Mouse (Mus musculus) cerebellum, postnatal 25 days (tissue): ENCODE measurements around the gene Spen.

Experiments
- DNase-seq, 2 experiments: peaks; one replicate each; pipeline ENCODE4 v3.0.0; 2021; ENCODE audit warnings: mixed read lengths in 2 of 2

Spen gene

DNA sequence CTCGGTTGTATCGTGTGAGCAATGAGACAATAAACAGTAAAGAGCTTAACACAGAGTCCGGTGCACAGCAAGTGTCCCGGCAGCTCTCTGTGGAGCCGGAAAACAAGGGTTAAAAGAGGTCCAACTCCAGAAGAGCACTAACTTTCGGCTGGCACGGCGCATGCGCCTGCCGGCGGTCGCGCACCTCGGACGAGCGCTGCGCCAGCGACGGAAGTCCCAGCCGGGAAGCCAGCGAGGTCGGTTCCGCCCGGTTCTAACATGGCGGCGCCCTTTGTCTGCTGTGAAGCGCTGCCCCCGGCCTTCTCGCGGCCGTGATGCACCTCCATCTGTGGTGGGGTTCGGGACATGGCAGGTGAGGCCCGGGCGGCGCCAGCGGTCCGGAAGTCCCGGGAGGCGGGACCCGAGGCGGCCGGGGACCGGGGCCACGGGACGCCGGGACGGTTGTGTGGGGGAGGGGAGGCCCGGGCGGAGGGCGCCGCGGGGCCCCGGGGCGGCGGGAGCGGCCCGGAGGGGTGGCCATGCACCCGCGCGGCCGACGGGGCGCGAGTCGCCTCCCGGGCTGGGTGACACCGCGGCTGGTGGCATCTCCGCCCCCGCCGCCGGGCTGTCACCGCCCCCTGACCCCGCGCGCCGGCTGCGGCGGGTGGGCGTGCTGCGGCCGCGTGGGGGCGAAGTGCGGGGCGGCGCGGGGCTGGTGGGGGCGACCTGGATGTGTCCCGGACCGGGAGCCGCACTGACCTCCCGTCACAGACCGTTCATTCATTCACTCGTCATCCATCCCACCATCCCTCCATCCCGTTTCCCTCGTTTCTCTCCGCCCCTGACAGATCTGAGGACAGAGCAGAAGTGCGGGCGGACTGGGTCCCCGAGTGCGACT is 93.7 kb downstream of the Spen start, which contains the start of gene Zbtb17:
TSS of gene Zbtb17 (plus strand) at position 204 of the 877 bp plus-strand sequence.
- peak; percentile 92 to 94 for DNase-seq

DNA sequence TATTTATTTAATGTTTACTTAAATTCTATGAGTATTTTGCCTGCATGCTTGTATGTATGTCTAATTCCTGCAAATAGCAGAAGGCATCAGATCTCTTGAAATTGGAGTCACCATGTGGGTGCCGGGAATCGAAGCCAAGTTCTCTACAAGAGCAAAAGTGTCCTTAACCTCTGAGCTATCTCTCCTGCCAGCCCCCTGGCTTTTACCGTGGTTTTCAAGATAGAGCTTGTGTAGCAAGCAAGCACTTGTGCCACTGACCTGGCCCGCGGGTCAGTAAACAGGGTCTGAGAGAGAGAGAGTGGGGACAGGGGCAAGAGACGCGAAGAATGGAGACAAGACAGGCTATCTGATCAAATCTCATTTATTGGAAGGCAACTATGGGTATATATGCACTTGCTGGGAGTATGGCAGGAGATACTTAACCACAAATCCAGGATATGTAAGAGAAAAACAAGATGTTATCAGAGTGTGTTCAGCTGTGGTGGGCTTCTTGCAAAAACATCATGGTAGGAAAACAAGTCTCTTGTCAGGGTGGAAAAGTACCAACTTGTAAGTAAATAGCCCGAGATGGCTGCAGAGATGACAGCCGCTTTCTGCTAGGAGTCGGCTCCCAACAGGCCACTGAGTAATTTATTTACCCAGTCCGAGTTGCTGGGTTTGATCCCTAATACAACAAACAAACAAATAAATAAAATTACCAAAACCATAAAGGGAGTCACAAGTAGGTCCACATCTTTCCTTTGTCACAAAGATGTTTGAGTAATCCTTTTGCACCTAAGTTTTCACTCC is 94.6 kb downstream of the Spen start:
- DNase-seq, result peak; percentile 2 to 11

DNA sequence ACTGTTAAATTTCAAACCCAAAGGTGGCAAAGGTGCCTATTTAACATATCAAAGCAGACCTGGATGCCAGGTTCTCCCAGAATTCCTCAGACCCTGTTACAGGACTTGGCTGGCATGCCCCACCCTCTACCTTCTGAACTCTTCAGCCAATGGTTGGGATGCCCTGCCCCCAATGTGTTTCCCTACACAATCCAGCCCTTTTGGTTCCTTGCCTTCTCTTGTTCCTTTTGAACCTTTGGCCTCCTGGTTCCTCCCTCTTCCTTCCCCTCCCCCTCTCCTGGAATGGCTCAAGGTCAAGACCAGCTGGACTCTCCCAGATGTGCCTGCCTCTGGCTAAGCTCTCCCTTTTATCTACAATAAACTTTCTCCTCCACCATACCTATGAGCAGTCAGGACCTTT is 97.5 kb downstream of the Spen start:
- DNase-seq, result no peak

DNA sequence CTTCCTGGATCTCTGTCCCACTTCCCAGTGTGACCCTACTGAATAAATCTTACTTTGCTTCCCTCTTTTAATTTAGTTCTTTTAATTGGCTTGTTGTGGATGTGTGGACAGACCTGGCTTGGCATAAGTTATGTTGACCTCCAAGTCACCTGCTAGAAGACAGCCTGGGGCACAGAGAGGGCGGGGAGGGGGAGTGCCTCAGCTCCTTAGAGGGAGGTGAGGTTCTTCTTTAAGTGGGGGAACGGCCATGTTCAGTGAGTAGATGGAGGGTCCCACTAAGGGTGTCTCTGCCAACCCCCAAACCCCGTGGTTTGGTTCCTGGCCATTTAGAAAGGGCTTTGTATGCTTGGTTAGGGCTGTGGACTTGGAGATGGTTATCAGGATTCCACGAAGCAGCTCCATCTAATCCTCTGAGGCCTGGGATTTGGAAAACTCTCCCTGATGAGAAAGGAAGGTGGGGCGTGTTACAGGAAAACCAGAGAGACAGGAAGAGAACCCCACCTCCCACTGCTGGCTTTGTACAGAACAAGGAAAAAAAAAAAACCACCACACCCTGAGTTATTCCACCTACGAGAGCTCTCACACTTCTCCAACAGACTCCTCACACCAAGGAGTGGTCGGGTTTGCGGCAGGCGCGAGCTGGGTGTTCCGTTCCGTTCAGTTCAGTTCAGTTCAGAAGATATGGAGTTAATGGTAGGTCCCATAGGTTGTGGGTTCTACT is 99.2 kb downstream of the Spen start:
- peak in 1 of 2 experiments; percentile 1 for DNase-seq

DNA sequence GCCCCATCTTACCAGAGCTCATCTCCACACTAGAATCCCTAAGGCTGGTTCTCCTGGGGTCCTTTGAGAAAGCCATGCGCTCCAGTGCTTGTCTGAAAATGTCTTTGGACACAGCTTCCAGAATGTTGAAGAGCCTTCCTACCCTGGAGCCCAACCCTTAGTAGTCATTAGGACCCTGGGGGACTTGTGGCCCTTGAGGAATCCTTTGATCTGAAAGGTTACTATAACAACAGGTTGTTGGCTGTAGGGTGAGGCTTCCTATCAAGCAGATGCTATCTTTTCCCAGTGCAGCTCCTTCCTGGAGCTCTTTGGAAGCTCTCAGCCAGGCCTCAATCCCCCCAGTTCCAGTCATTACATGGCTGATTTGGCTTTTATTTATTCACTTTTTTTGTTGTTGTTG is 102.4 kb downstream of the Spen start, which contains the start of gene Srarp:
TSS of gene Srarp (minus strand) at position 132 of the 400 bp plus-strand sequence.
- DNase-seq, result no peak

DNA sequence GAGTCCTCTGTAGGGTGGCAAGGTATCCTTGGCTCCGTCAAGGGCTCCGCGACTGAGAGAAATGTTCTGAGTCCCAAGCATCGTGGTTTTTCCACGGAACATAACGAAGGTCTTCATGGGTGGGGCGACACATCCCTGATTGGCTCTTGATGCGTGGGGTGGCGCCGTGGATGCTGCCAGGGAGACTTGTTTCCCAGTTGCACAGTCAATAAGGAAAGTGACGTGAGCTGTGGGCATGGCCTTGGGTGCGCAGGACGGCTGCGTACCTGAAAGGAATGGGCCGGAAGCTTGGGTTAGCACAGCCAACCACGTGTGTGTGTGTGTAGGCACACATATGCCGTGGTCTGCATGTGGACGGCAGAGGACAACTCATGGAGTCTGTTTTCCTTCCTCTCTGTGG is 105.2 kb downstream of the Spen start:
- no peak for DNase-seq

DNA sequence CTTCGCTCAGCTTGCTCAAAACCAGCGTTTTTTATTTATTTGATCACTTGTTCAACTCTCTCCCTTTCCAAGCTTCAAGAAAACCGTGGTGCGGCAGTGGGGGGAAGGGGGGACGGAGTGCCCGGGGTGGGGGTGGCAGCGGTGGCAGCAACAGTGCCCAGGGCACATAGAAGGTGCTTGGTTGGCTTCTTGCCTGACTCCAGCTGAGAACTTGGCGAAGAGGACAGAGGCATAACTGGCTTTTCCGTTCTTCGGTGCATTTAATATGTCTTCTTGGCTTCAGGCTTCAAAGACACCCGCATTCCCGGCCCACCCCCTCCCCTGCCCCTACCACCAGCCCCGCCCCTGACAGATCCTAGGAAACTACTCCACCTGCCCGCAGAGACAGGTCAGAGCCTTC is 105.7 kb downstream of the Spen start:
- DNase-seq, result peak; percentile 63 to 76

DNA sequence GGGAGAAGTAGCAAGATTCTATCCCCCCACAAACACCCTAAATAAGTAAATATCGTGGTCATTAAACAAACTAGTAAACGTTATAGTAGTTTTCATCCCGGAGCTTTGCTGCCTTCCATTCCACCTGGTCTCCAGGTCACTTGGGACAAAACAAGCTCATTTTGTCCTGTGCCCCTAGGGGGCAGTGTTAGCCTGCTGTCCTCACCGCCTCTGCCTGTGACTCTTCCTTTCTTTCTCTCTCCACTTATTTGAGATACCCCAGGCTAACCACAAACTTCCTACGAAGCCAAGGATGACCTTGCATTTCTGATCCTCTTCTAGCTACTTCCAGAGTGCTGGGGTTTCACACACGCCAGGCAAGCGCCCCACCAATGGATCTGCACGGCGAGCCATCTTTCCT is 107.4 kb downstream of the Spen start:
- peak; percentile 84 to 90 for DNase-seq

DNA sequence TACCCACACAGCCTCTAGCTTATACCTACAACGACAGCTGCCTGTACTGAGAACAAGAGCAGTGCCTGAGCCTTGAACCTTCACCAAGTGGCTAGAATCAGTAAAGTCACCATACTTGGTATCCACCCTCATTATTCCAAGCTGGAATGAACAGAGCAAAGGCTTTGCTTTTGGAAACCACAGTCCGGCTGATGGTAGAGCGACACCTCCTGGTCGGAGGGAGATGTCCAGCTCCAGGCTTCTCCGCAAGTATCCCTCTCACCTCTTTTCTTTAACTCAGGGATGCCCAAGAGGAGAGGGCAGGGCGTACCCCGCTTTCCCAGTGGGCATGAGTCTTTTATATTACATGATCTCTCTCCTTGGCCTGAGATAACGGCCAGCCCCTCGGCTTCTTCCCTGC is 108.5 kb downstream of the Spen start:
- peak in 1 of 2 experiments; percentile 43 for DNase-seq

DNA sequence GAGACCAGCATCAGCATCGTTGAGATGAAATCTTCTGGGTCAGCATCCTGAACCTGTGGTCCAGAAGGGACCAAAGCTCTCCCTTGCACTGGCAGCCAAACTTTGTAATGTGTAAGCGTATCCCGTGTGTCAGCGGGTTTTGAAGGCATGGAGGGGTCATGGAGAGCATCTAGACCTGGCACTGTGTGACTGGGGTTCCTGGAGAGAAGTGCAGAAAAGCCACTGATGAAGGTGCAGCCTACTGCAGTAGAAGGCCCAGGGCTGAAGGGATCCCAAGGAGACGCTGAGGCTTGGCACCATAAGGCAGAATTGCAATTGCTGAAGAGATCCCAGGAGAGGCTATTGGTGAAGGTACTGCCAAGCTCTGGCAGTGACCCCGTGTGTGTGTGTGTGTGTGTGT is 109.0 kb downstream of the Spen start:
- DNase-seq, result no peak

DNA sequence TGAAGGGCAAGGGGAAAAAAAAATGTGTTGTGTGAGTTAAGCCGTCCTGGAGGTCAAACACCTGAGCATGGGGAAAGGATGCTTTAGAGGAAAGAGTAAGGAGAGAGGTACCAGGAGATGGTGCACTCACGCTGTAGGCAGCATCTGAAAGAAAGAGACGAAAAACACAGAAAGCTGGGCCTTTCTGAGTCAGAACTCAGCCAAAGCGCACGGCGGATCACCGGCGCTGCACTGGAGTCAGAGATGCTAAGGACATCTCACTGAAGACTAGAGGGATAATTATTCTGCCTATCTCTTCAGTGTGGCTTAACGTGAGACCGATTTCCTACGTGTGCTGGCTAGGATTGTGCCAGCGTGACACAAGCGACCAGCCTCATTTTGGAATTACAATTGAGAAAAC is 110.5 kb downstream of the Spen start:
- no peak for DNase-seq

DNA sequence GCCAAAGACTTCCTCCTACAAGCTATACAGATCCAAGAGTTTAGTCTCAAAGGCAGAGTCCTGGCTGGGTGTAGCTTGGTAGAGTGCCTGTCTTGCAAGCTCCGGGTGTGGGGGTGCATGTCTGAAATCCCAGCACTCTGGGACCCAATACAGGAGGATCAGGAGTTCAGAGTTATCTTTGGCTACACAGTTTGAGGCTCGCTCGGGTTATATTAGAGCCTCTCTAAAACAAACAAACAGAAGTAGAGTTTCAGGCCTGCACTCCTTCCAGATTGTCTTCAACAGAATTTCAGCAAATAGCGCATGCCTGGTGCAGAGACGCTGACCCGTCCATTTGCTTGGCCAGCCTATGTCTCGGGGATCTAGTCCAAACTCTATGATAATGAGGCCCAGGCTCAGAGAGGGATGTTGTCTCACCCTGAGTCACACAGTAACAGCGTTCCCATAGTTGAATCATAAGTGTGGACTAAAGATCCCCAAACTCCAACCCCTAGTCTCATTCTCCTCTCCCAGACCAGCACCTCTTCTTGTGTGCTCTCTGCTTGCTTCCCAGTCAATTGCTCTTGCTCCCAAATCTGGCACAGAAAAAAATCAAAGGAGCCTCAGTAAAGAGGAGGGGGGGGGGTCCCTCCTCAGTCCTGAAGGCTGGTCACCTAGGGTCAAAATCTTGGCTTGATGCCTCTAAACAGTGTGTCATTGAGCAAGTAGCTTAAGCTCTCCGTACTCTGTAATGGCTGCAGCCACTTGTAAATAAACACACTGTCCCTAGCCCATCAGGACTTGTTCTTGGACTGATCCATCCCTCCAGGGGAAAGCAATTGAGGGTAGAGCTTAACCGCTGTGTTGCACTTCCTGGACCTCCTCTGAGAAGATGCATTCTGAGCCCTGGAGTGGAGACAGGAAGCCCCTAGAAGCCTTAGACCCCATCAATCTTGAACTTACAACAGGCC is 111.3 kb downstream of the Spen start:
- DNase-seq, result no peak

DNA sequence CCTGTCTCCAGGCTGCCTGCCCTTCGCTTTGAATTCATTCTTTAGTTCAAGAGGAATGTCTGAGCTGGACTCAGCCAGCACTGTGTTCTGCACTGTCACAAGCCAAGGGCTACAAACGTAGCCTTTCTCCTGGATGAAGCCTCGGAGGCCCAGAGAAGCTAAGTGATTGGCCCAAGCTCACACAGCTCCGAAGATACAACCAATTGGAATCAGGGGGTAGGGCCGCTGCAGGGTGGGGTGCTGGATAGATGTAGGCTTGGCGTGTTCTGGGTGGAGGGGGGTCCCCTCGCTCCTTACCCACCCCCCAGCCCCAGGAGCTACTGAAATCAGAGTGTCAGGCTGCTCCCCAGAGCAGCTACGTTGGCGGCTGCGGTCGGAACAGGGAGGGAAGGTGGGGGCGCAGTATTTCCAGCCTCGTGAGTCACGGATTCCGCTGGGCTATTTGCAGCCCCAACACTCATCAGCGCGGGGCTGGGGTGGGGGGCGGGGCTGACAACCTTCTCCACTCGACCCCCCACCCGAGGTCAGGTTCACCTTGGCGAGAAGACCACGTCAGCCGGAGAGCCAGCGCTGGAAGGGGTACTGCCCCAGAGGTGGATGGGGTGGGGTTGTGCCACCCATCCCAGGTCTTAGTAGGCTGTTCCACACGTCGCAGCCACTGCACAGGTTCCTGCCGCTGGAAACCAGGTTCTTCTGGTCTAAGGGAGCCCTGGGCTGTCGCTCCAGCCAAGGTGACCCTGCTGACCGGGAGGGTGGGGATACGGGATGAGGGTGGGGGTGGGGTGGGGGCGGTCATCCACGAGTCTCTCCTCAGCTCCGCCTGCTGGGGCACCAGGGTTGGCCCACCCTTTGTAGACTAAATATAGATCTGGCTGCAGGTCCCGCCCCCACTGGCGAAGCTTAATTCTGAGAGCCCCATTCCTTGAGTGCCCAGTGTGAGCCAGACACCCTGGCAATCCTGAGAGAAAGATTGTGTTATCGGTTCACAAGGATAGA is 112.6 kb downstream of the Spen start:
- peak; percentile 57 to 67 for DNase-seq

DNA sequence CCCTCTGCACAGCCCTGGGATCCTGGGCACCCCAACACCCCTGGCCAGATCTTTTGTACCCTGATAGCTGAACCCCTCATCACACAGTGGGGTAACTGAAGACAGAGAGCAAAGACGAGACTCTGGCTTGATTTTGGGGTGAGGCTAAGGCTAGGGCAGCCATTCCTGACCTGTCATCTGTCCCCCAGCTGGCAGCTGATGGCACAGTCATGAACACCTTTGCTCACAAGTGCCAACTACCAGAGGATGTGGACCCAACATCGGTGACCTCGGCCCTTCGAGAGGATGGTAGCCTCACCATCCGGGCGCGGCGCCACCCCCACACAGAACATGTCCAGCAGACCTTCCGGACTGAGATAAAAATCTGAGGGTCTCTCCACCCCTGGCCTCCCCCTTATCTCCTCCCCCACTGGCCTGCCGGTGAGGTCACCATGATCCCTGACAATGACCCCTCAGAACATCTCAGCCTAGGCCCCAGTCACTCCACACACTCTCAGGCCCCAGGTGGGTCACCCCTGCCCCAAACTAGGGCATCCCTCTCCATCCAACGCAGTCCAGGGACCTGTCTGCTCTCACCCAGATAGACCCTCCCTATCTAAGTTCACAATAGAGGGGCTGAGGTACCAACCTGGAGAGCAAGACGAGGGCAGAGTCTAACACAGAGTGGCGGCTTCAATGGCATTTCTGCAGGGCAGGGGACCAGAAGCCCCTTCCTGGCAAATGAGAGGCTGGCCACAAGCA is 114.5 kb downstream of the Spen start:
- no peak for DNase-seq

DNA sequence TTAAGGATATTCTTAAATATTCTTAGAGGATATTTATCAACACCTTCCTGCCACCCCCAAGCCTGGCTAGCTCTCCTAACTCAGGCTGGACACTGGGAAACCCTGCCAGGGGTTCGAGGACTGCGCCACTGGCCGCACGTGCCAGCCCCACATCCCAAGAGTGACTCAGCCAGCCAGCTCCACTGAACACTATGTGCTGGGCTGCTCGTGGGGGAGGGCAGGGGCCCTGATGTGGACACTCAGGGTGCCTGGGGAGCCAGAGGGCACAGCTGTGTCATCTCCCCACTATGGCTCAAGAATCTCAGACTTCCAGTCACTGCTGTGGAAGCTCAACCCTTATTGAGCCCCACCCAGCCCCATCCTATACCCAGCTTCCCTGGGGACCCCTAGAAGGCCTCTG is 115.1 kb downstream of the Spen start:
- DNase-seq, result no peak

DNA sequence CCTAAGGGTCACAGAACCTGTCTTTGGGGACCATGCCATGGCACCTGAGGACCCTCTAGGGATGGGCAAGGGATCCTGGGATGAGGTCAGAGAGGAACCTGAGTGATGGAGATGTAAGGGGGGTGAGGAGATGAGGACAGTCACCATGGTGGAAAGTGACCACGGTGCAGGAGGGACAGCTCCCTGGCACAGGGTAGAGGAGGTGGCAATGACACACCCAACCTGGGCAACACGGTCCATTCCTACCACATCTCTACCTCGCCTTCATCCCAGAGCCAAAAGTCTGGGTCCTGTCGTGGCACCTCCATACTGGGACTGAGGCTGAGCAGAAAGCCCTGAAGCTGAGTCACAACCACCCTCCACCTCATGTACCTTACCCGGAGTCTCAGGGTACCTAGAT is 115.6 kb downstream of the Spen start:
- no peak for DNase-seq

DNA sequence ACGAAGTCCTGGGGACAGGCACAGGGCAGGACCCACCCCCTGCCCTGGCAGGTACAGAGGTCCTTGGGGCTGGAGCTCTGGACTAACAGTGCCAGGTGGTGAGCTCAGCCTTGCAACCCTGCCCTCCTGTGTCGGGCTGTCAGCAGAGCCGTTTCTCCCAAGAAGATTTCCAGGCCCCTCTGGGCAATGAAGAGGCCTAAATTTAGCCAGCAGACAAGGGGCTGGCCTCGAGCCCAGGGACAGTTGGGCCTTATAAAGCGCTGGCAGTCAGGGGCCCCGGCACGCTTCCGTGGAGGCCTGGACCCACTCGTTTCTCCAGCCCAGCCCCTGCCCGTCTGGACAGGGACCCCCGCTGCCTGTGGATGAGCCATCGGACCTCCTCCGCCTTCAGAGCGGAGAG is 117.0 kb downstream of the Spen start:
- peak; percentile 64 to 75 for DNase-seq

DNA sequence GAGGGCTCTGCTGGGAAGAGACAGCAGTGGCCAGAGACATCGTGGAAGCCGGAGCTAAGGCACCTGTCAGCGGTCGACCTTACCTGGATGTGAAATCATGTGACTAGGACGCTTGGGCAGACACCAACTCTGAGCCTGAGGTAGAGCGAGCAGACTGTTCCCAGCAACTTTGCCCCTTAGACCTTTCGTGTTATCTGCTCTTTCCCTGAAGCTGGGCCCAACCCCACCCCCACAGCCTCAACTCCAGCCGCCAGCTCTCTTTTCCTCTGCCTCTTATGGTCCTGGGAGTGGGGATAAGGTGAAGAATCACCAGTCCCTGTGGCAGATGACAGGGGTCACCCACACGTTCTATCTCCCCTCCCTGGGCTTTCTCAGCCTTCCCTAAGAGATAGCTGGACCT is 117.5 kb downstream of the Spen start:
- DNase-seq, result no peak

DNA sequence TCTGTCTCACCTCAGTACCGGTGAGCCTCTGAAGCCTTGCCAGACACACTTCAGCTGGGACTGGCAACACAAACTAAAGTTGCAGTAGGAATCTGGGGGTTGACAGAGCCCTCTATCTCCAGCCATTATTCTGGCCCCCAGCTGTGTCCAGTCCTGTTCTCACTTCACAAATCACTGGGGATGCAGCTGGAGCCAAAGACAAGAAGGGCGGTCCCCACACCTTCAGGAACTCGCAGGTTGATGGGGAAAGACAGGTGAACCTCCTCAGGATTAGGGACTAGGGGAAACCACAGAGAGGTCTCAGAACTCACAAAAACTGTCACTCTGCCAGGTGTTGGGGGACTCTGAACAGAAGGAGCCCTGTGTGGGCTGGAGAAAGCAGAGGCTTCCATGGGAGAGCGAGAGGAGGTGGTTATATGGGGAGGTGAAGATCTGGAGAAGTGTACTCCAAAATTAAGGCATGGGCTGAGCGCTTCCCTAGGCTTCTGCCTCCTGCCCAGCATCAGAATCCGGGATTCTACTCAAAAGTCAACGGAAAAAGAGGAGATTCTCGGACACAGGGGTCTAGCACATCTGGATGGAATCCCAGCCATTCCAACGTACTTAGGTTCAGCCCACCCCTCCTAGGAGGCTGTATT is 118.1 kb downstream of the Spen start, which contains the start of gene Hspb7:
TSS of gene Hspb7 (plus strand) at position 588 of the 638 bp plus-strand sequence.
- DNase-seq, result no peak
